Mouse (Mus musculus) central nervous system, embryonic 18 days (tissue): Measurements from ENCODE around the gene Pear1. TPM values are rescaled to one million over a fixed set of nuclear protein-coding genes. Genes with fewer than 3 reads are reported as not detected.

Experiments used
- polyA plus RNA-seq: library from polyadenylated mRNA; depleted of rRNA; stranded (reverse); fragments of >200 nt; gene quantifications from 2 replicates; pipeline ENCODE4 v1.2.3, GENCODE M21; 2012; rRNA removed

The Pear1 gene
- 8.9 and 9.2 TPM in 2 replicates for polyA plus RNA-seq

GRCm38 (mm10) chr3:87824206-87824605, at the start of gene Pear1:
Gene Pear1, minus strand, starts transcription at chr3:87824306.

GRCm38 (mm10) chr3:87846650-87847110, 22.6 kb upstream of the Pear1 start, which contains the start of gene Sh2d2a:
Gene Sh2d2a, plus strand, starts transcription at chr3:87846755.

GRCm38 (mm10) chr3:87796736-87797334, 27.3 kb downstream of the Pear1 start, which contains the start of gene Insrr:
Gene Insrr, plus strand, starts transcription at chr3:87796951.

GRCm38 (mm10) chr3:87794922-87795325, 29.2 kb downstream of the Pear1 start, which contains the start of gene Ntrk1:
Gene Ntrk1, minus strand, starts transcription at chr3:87795162.

GRCm38 (mm10) chr3:87748431-87748830, 75.7 kb downstream of the Pear1 start, which contains the start of gene Lrrc71:
Gene Lrrc71, minus strand, starts transcription at chr3:87748625.

Other genes with a start within 250 kb of the Pear1 start
- gene Arhgef11, start 206.7 kb downstream of the Pear1 start, polyA plus RNA-seq = 34.5 and 35.4 TPM in 2 replicates
- 0.97 and 1.6 TPM in 2 replicates for gene Lrrc71, start 75.7 kb downstream of the Pear1 start, polyA plus RNA-seq
- 1.8 and 4.8 TPM in 2 replicates for gene Ntrk1, start 29.1 kb downstream of the Pear1 start, polyA plus RNA-seq
- gene Insrr, start 27.4 kb downstream of the Pear1 start, polyA plus RNA-seq = 1.3 and 1.5 TPM in 2 replicates
- 0.01 TPM in 1 of 2 replicates, not detected in the other for gene Sh2d2a, start 22.4 kb upstream of the Pear1 start, polyA plus RNA-seq
- gene Prcc, start 61.3 kb upstream of the Pear1 start, polyA plus RNA-seq = 45.4 and 48.6 TPM in 2 replicates
- 150 and 157 TPM in 2 replicates for gene Hdgf, start 82.0 kb upstream of the Pear1 start, polyA plus RNA-seq
- gene Mrpl24, start 95.2 kb upstream of the Pear1 start, polyA plus RNA-seq = 75.9 and 78.5 TPM in 2 replicates
- gene Isg20l2, start 106.0 kb upstream of the Pear1 start, polyA plus RNA-seq = 21.5 and 21.7 TPM in 2 replicates
- gene Rrnad1, start 106.4 kb upstream of the Pear1 start, polyA plus RNA-seq = 48.3 and 48.6 TPM in 2 replicates
- 13.0 and 16.9 TPM in 2 replicates for gene Crabp2, start 124.4 kb upstream of the Pear1 start, polyA plus RNA-seq
- 14.2 and 14.3 TPM in 2 replicates for gene Nes, start 146.8 kb upstream of the Pear1 start, polyA plus RNA-seq
- gene Bcan, start 175.9 kb upstream of the Pear1 start, polyA plus RNA-seq = 121 and 130 TPM in 2 replicates
- 0.70 and 0.87 TPM in 2 replicates for gene Hapln2, start 203.3 kb upstream of the Pear1 start, polyA plus RNA-seq
- 13.5 and 16.7 TPM in 2 replicates for gene Gpatch4, start 218.8 kb upstream of the Pear1 start, polyA plus RNA-seq
- 82.0 and 87.5 TPM in 2 replicates for gene Naxe, start 234.2 kb upstream of the Pear1 start, polyA plus RNA-seq